In the genomic region with DNA sequence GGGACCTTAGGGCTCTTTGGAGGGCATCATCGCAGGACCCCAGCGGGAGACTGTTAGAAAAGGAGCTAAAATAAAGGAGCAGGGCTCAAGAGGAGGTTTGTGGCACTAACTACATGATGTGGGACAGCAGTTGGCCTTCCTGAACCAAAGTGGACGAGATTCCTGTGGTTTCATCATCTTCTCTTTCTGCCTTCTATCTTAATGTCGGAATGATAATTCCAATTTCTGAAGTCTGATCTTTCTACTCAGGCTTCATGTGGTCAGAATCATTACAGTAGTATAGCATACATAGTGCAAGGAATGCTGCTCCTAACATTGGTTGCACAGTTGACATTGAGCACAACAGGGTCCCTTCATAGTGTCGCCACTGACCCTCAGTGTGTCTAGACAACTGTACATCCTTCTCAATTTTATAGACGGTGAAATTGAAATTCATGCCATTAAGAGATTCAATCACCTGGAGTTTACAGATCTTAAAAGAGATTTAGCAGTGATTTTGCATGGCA, we compare ENCODE assay signal across 8 mouse cellular contexts. TPM values are rescaled to one million over a fixed set of nuclear protein-coding genes. Genes with fewer than 3 reads are reported as not detected.
DNase-seq lines count a peak whose midpoint lies in the region; ATAC-seq and TF ChIP-seq lines count a peak whose summit lies in the region.

No protein-coding gene starts in this region.

- peak overlapping the region; percentile 90 for H3K4me2 ChIP-seq in heart, embryonic 11.5 days
- H3K4me2 ChIP-seq in forebrain, embryonic 16.5 days (ENCODE audit: low read length): peak overlapping the region; percentile 69
- H3K4me2 ChIP-seq in liver, embryonic 16.5 days (ENCODE audit: low read depth, low read length): peak overlapping the region; percentile 64

- TF ChIP-seq POLR2A in ES-Bruce4 (IDR thresholded peaks at IDR 0.05; ENCODE audit: insufficient read depth, low read length): no peak

- TF ChIP-seq CTCF in ES-Bruce4 (IDR thresholded peaks at IDR 0.05; ENCODE audit: low read depth, low read length): no peak

- H3K27me3 ChIP-seq in heart, embryonic 11.5 days (ENCODE audit: control insufficient read depth, insufficient read depth, low read length): no peaks in the 10 kb centered on the region
- peaks cover 3% of the 10 kb centered on the region; the same call in 1 of the 2 replicates for H3K27me3 ChIP-seq in ES-Bruce4 (ENCODE audit: control insufficient read depth, insufficient read depth, low read length, poor library complexity, severe bottlenecking)
- no peaks in the 10 kb centered on the region for H3K27me3 ChIP-seq in forebrain, embryonic 16.5 days (replicated peaks; ENCODE audit: control insufficient read depth, insufficient read depth, low read length)
- H3K27me3 ChIP-seq in liver, embryonic 16.5 days (ENCODE audit: control insufficient read depth, insufficient read depth, low read depth, low read length): peaks cover 15% of the 10 kb centered on the region

- H3K4me3 ChIP-seq in heart, embryonic 11.5 days (ENCODE audit: low read depth, low read length): peak overlapping the region; percentile 64
- peak overlapping the region; percentile 53 for H3K4me3 ChIP-seq in ES-Bruce4 (ENCODE audit: low read depth, low read length)
- H3K4me3 ChIP-seq in forebrain, embryonic 16.5 days (replicated peaks; ENCODE audit: low read length): peak overlapping the region; percentile 77
- peak overlapping the region; percentile 52 for H3K4me3 ChIP-seq in liver, embryonic 16.5 days (ENCODE audit: low read depth, low read length)

- no peak for DNase-seq in heart, adult 9 months (ENCODE audit: low spot score in 2 of 2)
- DNase-seq in B cell, adult 2 months: no peak
- no peak for DNase-seq in urinary bladder, postnatal 36 days (ENCODE audit: low spot score in 2 of 2)

- TF ChIP-seq EP300 in ES-Bruce4 (IDR thresholded peaks at IDR 0.05; ENCODE audit: insufficient read depth, low read depth, low read length): no peak

- no peak for ATAC-seq in heart, embryonic 11.5 days (replicated peaks; ENCODE audit: insufficient number of reproducible peaks, low FRiP score, low TSS enrichment)
- peak; percentile 32; the same call in 1 of the 2 replicates for ATAC-seq in forebrain, embryonic 16.5 days
- ATAC-seq in liver, embryonic 16.5 days (ENCODE audit: low read depth): no peak
- no peak for ATAC-seq in megakaryocyte progenitor cell, adult 5-6 weeks (replicated peaks; ENCODE audit: poor library complexity)

- 22% methylated on average over 6 of the region's 6 CpGs for WGBS in heart, embryonic 11.5 days (ENCODE audit: insufficient replicate concordance)
- 33% methylated on average over 6 of the region's 6 CpGs for WGBS in forebrain, embryonic 16.5 days
- 17% methylated on average over 6 of the region's 6 CpGs for WGBS in liver, embryonic 16.5 days (ENCODE audit: insufficient replicate concordance)

- no peaks in the 10 kb centered on the region for H3K36me3 ChIP-seq in heart, embryonic 11.5 days (ENCODE audit: control insufficient read depth, insufficient read depth, low read length)
- no peaks in the 10 kb centered on the region for H3K36me3 ChIP-seq in ES-Bruce4 (ENCODE audit: control insufficient read depth, insufficient read depth, low read length, poor library complexity, severe bottlenecking)
- no peaks in the 10 kb centered on the region; the same call in 1 of the 2 replicates for H3K36me3 ChIP-seq in forebrain, embryonic 16.5 days (ENCODE audit: control insufficient read depth, insufficient read depth)
- H3K36me3 ChIP-seq in liver, embryonic 16.5 days (ENCODE audit: control insufficient read depth, insufficient read depth): no peaks in the 10 kb centered on the region

- no peaks in the 10 kb centered on the region for H3K9me3 ChIP-seq in heart, embryonic 11.5 days (replicated peaks; ENCODE audit: control insufficient read depth, low read length)
- no peaks in the 10 kb centered on the region for H3K9me3 ChIP-seq in ES-Bruce4 (replicated peaks; ENCODE audit: control insufficient read depth, insufficient read depth, low read length, poor library complexity, severe bottlenecking)
- no peaks in the 10 kb centered on the region for H3K9me3 ChIP-seq in forebrain, embryonic 16.5 days (ENCODE audit: control insufficient read depth, low read length)
- no peaks in the 10 kb centered on the region for H3K9me3 ChIP-seq in liver, embryonic 16.5 days (replicated peaks; ENCODE audit: control insufficient read depth, low read length)

- no peaks in the 10 kb centered on the region for H3K4me1 ChIP-seq in heart, embryonic 11.5 days (ENCODE audit: control insufficient read depth, insufficient read depth, low read length)
- no peaks in the 10 kb centered on the region for H3K4me1 ChIP-seq in ES-Bruce4 (ENCODE audit: control insufficient read depth, insufficient read depth, low read length)
- H3K4me1 ChIP-seq in forebrain, embryonic 16.5 days (replicated peaks; ENCODE audit: control insufficient read depth, insufficient read depth, low read length): no peaks in the 10 kb centered on the region
- H3K4me1 ChIP-seq in liver, embryonic 16.5 days (ENCODE audit: control insufficient read depth, low read depth, low read length): no peaks in the 10 kb centered on the region

- H3K27ac ChIP-seq in heart, embryonic 11.5 days (ENCODE audit: low read depth, low read length): no peak overlapping the region
- no peak overlapping the region for H3K27ac ChIP-seq in ES-Bruce4 (ENCODE audit: insufficient read depth, low read length)
- no peak overlapping the region; the same call in 1 of the 2 replicates for H3K27ac ChIP-seq in forebrain, embryonic 16.5 days (ENCODE audit: low read length)
- no peak overlapping the region for H3K27ac ChIP-seq in liver, embryonic 16.5 days (ENCODE audit: low read length)

- peak overlapping the region; percentile 74; the same call in 1 of the 2 replicates for H3K9ac ChIP-seq in heart, embryonic 11.5 days (ENCODE audit: low read depth, low read length)
- peak overlapping the region; percentile 79 for H3K9ac ChIP-seq in ES-Bruce4 (ENCODE audit: low read depth, poor library complexity, severe bottlenecking)
- H3K9ac ChIP-seq in forebrain, embryonic 16.5 days (replicated peaks; ENCODE audit: low read depth, low read length): peak overlapping the region; percentile 90
- no peak overlapping the region for H3K9ac ChIP-seq in liver, embryonic 16.5 days (ENCODE audit: low read depth, low read length)

RNA-seq across cellular contexts. Expression of gene Glrb, which starts 0.4 kb away (rescaled TPM):
- polyA plus RNA-seq in heart, embryonic 11.5 days (2014; fragmentation: Nextera tagmentation; extraction: Ambion mirVana): 6.0 and 6.4 TPM in 2 replicates
- polyA plus RNA-seq in ES-Bruce4 (2011; ENCODE audit: insufficient read depth, insufficient read length, low read depth, missing spikeins): 1.2 and 2.0 TPM in 2 replicates
- 42.1 and 44.7 TPM in 2 replicates for polyA plus RNA-seq in forebrain, embryonic 16.5 days (2015; fragmentation: Nextera tagmentation; extraction: Ambion mirVana)
- 0.08 and 0.13 TPM in 2 replicates for polyA plus RNA-seq in liver, embryonic 16.5 days (2015; fragmentation: Nextera tagmentation; extraction: Ambion mirVana)
- not detected in 2 replicates for total RNA-seq in megakaryocyte progenitor cell, adult 5-6 weeks (2015)
- not detected in 2 replicates for total RNA-seq in megakaryocyte progenitor cell, adult 5-6 weeks (2017)
